Mouse (Mus musculus): ENCODE results near the gene Neurl4.

DNA sequence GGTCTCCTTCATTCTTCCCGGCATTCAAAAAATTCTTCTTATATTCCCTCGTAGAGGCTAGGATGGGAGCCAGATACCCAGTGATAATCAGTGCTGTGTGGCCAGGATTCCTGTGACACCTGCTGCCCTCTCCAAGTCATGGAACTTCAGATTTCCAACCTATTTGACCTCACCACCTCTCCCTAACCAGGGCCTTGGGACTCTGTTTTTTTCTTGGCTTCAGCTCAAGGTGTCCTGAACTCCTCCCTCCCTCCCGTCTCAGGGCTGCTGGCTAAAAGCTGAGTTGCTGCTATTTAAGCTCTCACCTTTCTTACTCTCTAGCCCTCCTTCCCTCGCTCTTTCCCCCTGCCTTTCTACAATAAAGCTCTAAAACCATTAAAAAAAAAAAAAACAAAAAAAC lies 1.0 kb upstream of the Neurl4 start:
- TF ChIP-seq CTCF (IDR thresholded peaks at IDR 0.05; ENCODE audit: extremely low read depth, insufficient read depth, low read length): no peak
- TF ChIP-seq POLR2A (IDR thresholded peaks at IDR 0.05; ENCODE audit: extremely low read depth, insufficient read depth, low read length): no peak
